Mouse (Mus musculus) CH12.LX (cell line): Measurements from ENCODE around the gene Olfr1211. TPM values are rescaled to one million over a fixed set of nuclear protein-coding genes. Genes with fewer than 3 reads are reported as not detected.

ENCODE experiments used
- DNase-seq: peaks from one replicate; pipeline ENCODE4 v3.0.0-alpha.2; 2013; ENCODE audit errors: extremely low read depth
- H3K27ac ChIP-seq: 2 replicates; pipeline ENCODE4 v1.5.1; 2012; ENCODE audit warnings: low read depth, mild to moderate bottlenecking, control low read depth, moderate library complexity; ENCODE audit not compliant: insufficient read depth
- H3K27me3 ChIP-seq: replicated peaks from 2 replicates; pipeline ENCODE3; 2012; ENCODE audit warnings: inconsistent platforms
- H3K36me3 ChIP-seq, 2 experiments: replicated peaks in 1 of 2; 2 replicates each; pipeline versions ENCODE3 to v1.6.1; 2012; ENCODE audit warnings: inconsistent platforms in 1 of 2, low read length in 1 of 2, mild to moderate bottlenecking in 1 of 2, mixed read lengths in 1 of 2, moderate library complexity in 1 of 2; ENCODE audit not compliant: control insufficient read depth in 1 of 2, insufficient read depth in 1 of 2
- H3K4me1 ChIP-seq, 2 experiments: 2 replicates each; pipeline ENCODE4 v1.6.1; 2012; ENCODE audit warnings: inconsistent platforms in 1 of 2, moderate library complexity in 1 of 2; ENCODE audit not compliant: insufficient read depth in 2 of 2, control insufficient read depth in 1 of 2
- H3K4me2 ChIP-seq: 2 replicates; pipeline ENCODE4 v1.6.1; 2012; ENCODE audit warnings: low read depth, mild to moderate bottlenecking, control low read depth; ENCODE audit not compliant: poor library complexity, insufficient read depth, severe bottlenecking
- H3K4me3 ChIP-seq, 3 experiments: fragments of 150-350 bp in 1 of 3; sonication (generic) in 1 of 3; replicated peaks in 1 of 3; 2 replicates each; pipeline versions ENCODE3 to v1.5.1; 2011 to 2012; ENCODE audit warnings: low read depth in 2 of 3, low read length in 2 of 3, mild to moderate bottlenecking in 2 of 3, moderate library complexity in 2 of 3, control low read depth in 1 of 3, improper control_type of control experiment in 1 of 3, inconsistent platforms in 1 of 3, mixed read lengths in 1 of 3; ENCODE audit not compliant: poor library complexity in 1 of 3
- H3K79me2 ChIP-seq: replicated peaks from 2 replicates; pipeline ENCODE4 v1.6.1; 2012; ENCODE audit warnings: mild to moderate bottlenecking, moderate library complexity; ENCODE audit not compliant: control insufficient read depth, poor library complexity, insufficient read depth, severe bottlenecking; ENCODE audit errors: extremely low read depth
- H3K9ac ChIP-seq: 2 replicates; pipeline ENCODE4 v1.6.1; 2012; ENCODE audit warnings: low read depth, mild to moderate bottlenecking, control low read depth, moderate library complexity; ENCODE audit not compliant: insufficient read depth
- H3K9me3 ChIP-seq: replicated peaks from 2 replicates; pipeline ENCODE3; 2012; ENCODE audit warnings: low read length, inconsistent platforms, mixed read lengths
- CHD1 ChIP-seq: IDR thresholded peaks from 2 replicates; pipeline ENCODE4 v1.6.1; 2012; ENCODE audit warnings: low read depth, low read length, improper control_type of control experiment, inconsistent platforms
- CHD2 ChIP-seq: IDR thresholded peaks from 2 replicates; pipeline ENCODE4 v1.6.1; 2011; ENCODE audit warnings: low read length, improper control_type of control experiment
- E2F4 ChIP-seq: IDR thresholded peaks from 2 replicates; pipeline ENCODE4 v1.6.1; 2011; ENCODE audit warnings: low read depth, low read length, improper control_type of control experiment; ENCODE audit not compliant: insufficient replicate concordance
- ELF1 ChIP-seq: IDR thresholded peaks from 2 replicates; pipeline ENCODE4 v1.6.1; 2014; ENCODE audit warnings: low read depth, mild to moderate bottlenecking, inconsistent platforms, low read length, improper control_type of control experiment
- EP300 ChIP-seq: IDR thresholded peaks from 2 replicates; pipeline ENCODE4 v1.6.1; 2011; ENCODE audit warnings: low read length, improper control_type of control experiment
- ETS1 ChIP-seq: conservative IDR thresholded peaks from 2 replicates; pipeline ENCODE4 v1.6.1; 2012; ENCODE audit warnings: low read depth, mild to moderate bottlenecking, inconsistent platforms, low read length, improper control_type of control experiment, moderate library complexity
- HCFC1 ChIP-seq: IDR thresholded peaks from 2 replicates; pipeline ENCODE4 v1.6.1; 2012; ENCODE audit warnings: low read depth, mild to moderate bottlenecking, inconsistent platforms, low read length, improper control_type of control experiment
- KAT2A ChIP-seq: IDR thresholded peaks from 2 replicates; pipeline ENCODE4 v1.6.1; 2012; ENCODE audit warnings: low read length, improper control_type of control experiment, inconsistent platforms; ENCODE audit not compliant: insufficient replicate concordance
- MAFK ChIP-seq: IDR thresholded peaks from 2 replicates; pipeline ENCODE4 v1.6.1; 2011; ENCODE audit warnings: low read length, improper control_type of control experiment; ENCODE audit not compliant: insufficient replicate concordance
- MAZ ChIP-seq: IDR thresholded peaks from 2 replicates; pipeline ENCODE4 v1.6.1; 2012; ENCODE audit warnings: low read depth, mild to moderate bottlenecking, inconsistent platforms, low read length, improper control_type of control experiment, moderate library complexity
- MYC ChIP-seq: IDR thresholded peaks from 2 replicates; pipeline ENCODE4 v1.6.1; 2011; ENCODE audit warnings: low read depth, mild to moderate bottlenecking, improper control_type of control experiment, low read length
- NELFE ChIP-seq: IDR thresholded peaks from 2 replicates; pipeline ENCODE4 v1.6.1; 2011; ENCODE audit warnings: low read depth, low read length, improper control_type of control experiment
- NRF1 ChIP-seq: IDR thresholded peaks from 2 replicates; pipeline ENCODE4 v1.6.1; 2014; ENCODE audit warnings: low read depth, mild to moderate bottlenecking, inconsistent platforms, low read length, improper control_type of control experiment, moderate library complexity
- PAX5 ChIP-seq: IDR thresholded peaks from 2 replicates; pipeline ENCODE4 v1.6.1; 2012; ENCODE audit warnings: low read length, inconsistent platforms, mixed read lengths
- POLR2A ChIP-seq: IDR thresholded peaks from 2 replicates; pipeline ENCODE4 v1.6.1; 2011; ENCODE audit warnings: low read depth, mild to moderate bottlenecking, improper control_type of control experiment, low read length
- POLR2AphosphoS2 ChIP-seq: IDR thresholded peaks from 2 replicates; pipeline ENCODE4 v1.6.1; 2011; ENCODE audit warnings: low read depth, low read length, improper control_type of control experiment
- RAD21 ChIP-seq: IDR thresholded peaks from 2 replicates; pipeline ENCODE4 v1.6.1; 2011; ENCODE audit warnings: low read depth, mild to moderate bottlenecking, low read length, improper control_type of control experiment, moderate library complexity
- SIN3A ChIP-seq: IDR thresholded peaks from 2 replicates; pipeline ENCODE4 v1.6.1; 2012; ENCODE audit warnings: low read length, improper control_type of control experiment, inconsistent platforms
- SMC3 ChIP-seq: IDR thresholded peaks from 2 replicates; pipeline ENCODE4 v1.6.1; 2011; ENCODE audit warnings: low read depth, low read length, improper control_type of control experiment
- TBP ChIP-seq: conservative IDR thresholded peaks from 2 replicates; pipeline ENCODE4 v1.6.1; 2011; ENCODE audit warnings: low read depth, low read length, improper control_type of control experiment
- TCF12 ChIP-seq: IDR thresholded peaks from 2 replicates; pipeline ENCODE4 v1.6.1; 2014; ENCODE audit warnings: low read depth, mild to moderate bottlenecking, inconsistent platforms, low read length, improper control_type of control experiment
- UBTF ChIP-seq: IDR thresholded peaks from 2 replicates; pipeline ENCODE4 v1.6.1; 2012; ENCODE audit warnings: low read depth, mild to moderate bottlenecking, inconsistent platforms, low read length, improper control_type of control experiment, moderate library complexity
- USF1 ChIP-seq: IDR thresholded peaks from 2 replicates; pipeline ENCODE4 v1.6.1; 2014; ENCODE audit warnings: low read depth, mild to moderate bottlenecking, inconsistent platforms, low read length, improper control_type of control experiment
- USF2 ChIP-seq: conservative IDR thresholded peaks from 2 replicates; pipeline ENCODE4 v1.6.1; 2011; ENCODE audit warnings: low read depth, low read length, improper control_type of control experiment
- ZKSCAN1 ChIP-seq: IDR thresholded peaks from 2 replicates; pipeline ENCODE4 v1.6.1; 2012; ENCODE audit warnings: low read depth, inconsistent platforms, low read length, improper control_type of control experiment, borderline replicate concordance
- ZMIZ1 ChIP-seq: IDR thresholded peaks from 2 replicates; pipeline ENCODE4 v1.6.1; 2012; ENCODE audit warnings: low read depth, mild to moderate bottlenecking, inconsistent platforms, low read length, improper control_type of control experiment
- dilution Hi-C: fragments of 300-500 bp; cut with MboI; formaldehyde crosslinking; loops from 2 replicates; pipeline ENCODE4 v1.14.3; 2020; ENCODE audit warnings: low sequenced_read_pairs; ENCODE audit not compliant: extremely low pct_unique_long_range_greater_than_20kb, extremely low pct_ligation_motif_present
- in situ Hi-C: fragments of 300-500 bp; cut with MboI; formaldehyde crosslinking; loops from 3 replicates; pipeline ENCODE4 v1.14.3; 2019; ENCODE audit warnings: low sequenced_read_pairs, low pct_ligation_motif_present, low pct_unique_long_range_greater_than_20kb, mixed read lengths
- polyA plus RNA-seq: library from polyadenylated mRNA; unstranded; fragments of >175 nt; gene quantifications from 2 replicates; pipeline ENCODE4 v1.2.1, GENCODE M21; 2012; ENCODE audit warnings: low read depth; ENCODE audit not compliant: insufficient read length
- total RNA-seq, 2 experiments: library from RNA; depleted of rRNA; stranded (reverse); fragments of 300-350 nt in 1 of 2; fragments of >200 nt in 1 of 2; gene quantifications; 2 replicates each; pipeline ENCODE4 v1.2.3; 2012 to 2014

The Olfr1211 gene
- total and polyA plus RNA-seq, 3 experiments = not detected

DNA sequence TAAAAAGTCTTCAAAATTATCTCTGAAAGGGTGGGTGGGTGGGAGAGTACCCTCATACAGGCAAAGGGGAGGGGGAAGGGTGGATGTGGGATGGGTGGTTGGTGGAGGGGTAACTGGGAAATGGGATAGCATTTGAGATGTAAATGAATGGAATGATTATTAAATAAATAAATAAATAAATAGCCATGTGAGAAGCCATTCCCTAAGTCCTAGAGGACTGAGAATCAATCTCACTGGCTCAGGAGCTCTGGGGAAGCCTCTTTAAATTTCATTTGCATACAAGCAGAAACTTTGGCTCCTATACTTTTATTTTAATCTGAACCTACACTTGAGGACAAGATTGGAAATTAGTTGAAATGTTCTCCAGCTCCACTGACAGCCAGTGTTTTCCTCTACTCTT, 15.8 kb upstream of the Olfr1211 start, which contains the start of gene Olfr1212:
Gene Olfr1212, plus strand, starts transcription at position 301 of the 400 bp plus-strand sequence.
- no peak within 1 kb of the TSS for H3K4me3 ChIP-seq
- no peak for TF ChIP-seq NRF1
- no peak for TF ChIP-seq ELF1
- TF ChIP-seq EP300 = no peak
- no peak for TF ChIP-seq RAD21
- no peak for TF ChIP-seq HCFC1
- no peak for TF ChIP-seq CHD1
- no peak for TF ChIP-seq PAX5
- no peak for TF ChIP-seq E2F4
- no peak for TF ChIP-seq ZKSCAN1
- no peak for TF ChIP-seq SMC3
- no peak for TF ChIP-seq POLR2A
- no peak for TF ChIP-seq ZMIZ1
- no peak for TF ChIP-seq POLR2AphosphoS2
- no peak for TF ChIP-seq SIN3A
- H3K4me1 ChIP-seq = no peaks in the 10 kb centered on the region
- no peak for DNase-seq
- H3K9ac ChIP-seq = no peak within 1 kb of the TSS
- no peak within 1 kb of the TSS for H3K27ac ChIP-seq
- no peaks in the 10 kb centered on the region for H3K36me3 ChIP-seq
- in situ Hi-C loops = no loop called here
- no peaks in the 10 kb centered on the region for H3K27me3 ChIP-seq
- H3K9me3 ChIP-seq = peaks cover 8% of the 10 kb centered on the region
- no peak within 1 kb of the TSS for H3K4me2 ChIP-seq
- H3K79me2 ChIP-seq = no peaks in the 10 kb centered on the region
- dilution Hi-C loops = no loop called here

DNA sequence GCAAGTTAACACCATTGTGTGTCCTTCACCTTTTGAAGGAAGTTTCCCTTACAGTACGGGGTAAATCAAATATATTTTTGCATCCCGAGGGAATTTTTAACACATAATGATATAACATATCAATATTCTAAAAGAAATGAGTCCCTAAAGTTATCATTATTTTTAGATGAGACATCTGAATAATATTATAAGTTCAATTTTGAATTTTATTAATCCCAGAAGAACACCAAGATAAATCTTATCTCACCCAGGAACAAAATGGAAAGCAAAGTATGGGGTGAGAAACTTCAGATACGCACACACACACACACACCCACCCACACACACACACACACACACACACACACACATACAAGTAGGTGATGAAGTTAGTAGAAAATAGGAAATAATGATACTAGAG, 22.9 kb downstream of the Olfr1211 start, which contains the start of gene Olfr1209:
Gene Olfr1209, minus strand, starts transcription at position 101 of the 400 bp plus-strand sequence.
- Histone ChIP-seq H3K4me2 (no peak within 1 kb of the TSS), H3K9ac (no peak within 1 kb of the TSS), H3K79me2 (no peaks in the 10 kb centered on the region), H3K4me1 (no peaks in the 10 kb centered on the region), H3K36me3 (no peaks in the 10 kb centered on the region), H3K27ac (no peak within 1 kb of the TSS), H3K4me3 (no peak within 1 kb of the TSS), H3K9me3 (peaks cover 12% of the 10 kb centered on the region), H3K27me3 (no peaks in the 10 kb centered on the region)
- DNase-seq = no peak
- in situ Hi-C loops (no loop called here), dilution Hi-C loops (no loop called here)
- TF ChIP-seq SMC3 = no peak
- TF ChIP-seq UBTF = no peak
- TF ChIP-seq MYC = no peak
- TF ChIP-seq USF2 = no peak
- TF ChIP-seq CHD2 = no peak
- no peak for TF ChIP-seq EP300
- TF ChIP-seq TCF12 = no peak
- no peak for TF ChIP-seq TBP
- no peak for TF ChIP-seq MAFK
- TF ChIP-seq SIN3A = no peak
- no peak for TF ChIP-seq NELFE
- TF ChIP-seq NRF1 = no peak
- TF ChIP-seq ETS1 = no peak
- TF ChIP-seq HCFC1 = no peak
- TF ChIP-seq MAZ = no peak
- TF ChIP-seq KAT2A = no peak
- TF ChIP-seq USF1 = no peak
